ENCODE assay signal across 21 mouse cellular contexts in genomic region chr10:6039771-6040170, GRCm38 (mm10).
DNase-seq lines count a peak whose midpoint lies in the region; ATAC-seq lines count a peak whose summit lies in the region.
"Had no signal": no experiment of that assay in that cellular context is flagged by ENCODE, and none has a peak within 500 bp of the region (broad histone marks: within the 10 kb centered on the region; RNA-seq: fewer than 3 reads in every experiment).

No protein-coding gene starts in this region.

- H3K4me2 ChIP-seq in hindbrain, embryonic 12.5 days (replicated peaks): no peak overlapping the region
- no peak overlapping the region for H3K4me2 ChIP-seq in forebrain, embryonic 16.5 days (ENCODE audit: low read length)
- H3K4me2 ChIP-seq: embryonic facial prominence, embryonic 12.5 days; forebrain, embryonic 13.5 days; hindbrain, embryonic 14.5 days; midbrain, embryonic 13.5 days had no signal

- no peak for ATAC-seq in hindbrain, embryonic 12.5 days (ENCODE audit: low FRiP score)
- no peak for ATAC-seq in forebrain, embryonic 16.5 days
- ATAC-seq: forebrain, embryonic 13.5 days; liver, postnatal 0 days; midbrain, embryonic 13.5 days; Patski had no signal

- intact Hi-C loops in heart, postnatal 14 days (cut with DNase I): loop anchor here (10.0 kb wide), 1 partner anchor 1035 kb away; no protein-coding TSS in a partner anchor

- H3K36me3 ChIP-seq in heart, embryonic 10.5 days: no peaks in the 10 kb centered on the region
- H3K36me3 ChIP-seq in hindbrain, embryonic 12.5 days: no peaks in the 10 kb centered on the region
- H3K36me3 ChIP-seq in forebrain, embryonic 16.5 days (ENCODE audit: control insufficient read depth, insufficient read depth): no peaks in the 10 kb centered on the region
- H3K36me3 ChIP-seq: embryonic facial prominence, embryonic 12.5 days; midbrain, embryonic 13.5 days had no signal

- H3K4me1 ChIP-seq in heart, embryonic 10.5 days: no peaks in the 10 kb centered on the region
- H3K4me1 ChIP-seq in hindbrain, embryonic 12.5 days: no peaks in the 10 kb centered on the region
- H3K4me1 ChIP-seq in forebrain, embryonic 16.5 days (replicated peaks; ENCODE audit: control insufficient read depth, insufficient read depth, low read length): peaks cover 4% of the 10 kb centered on the region; the same call in 1 of the 2 replicates
- H3K4me1 ChIP-seq: embryonic facial prominence, embryonic 12.5 days; megakaryocyte, embryonic 14.5 days; midbrain, embryonic 13.5 days had no signal

- H3K9me3 ChIP-seq in heart, embryonic 10.5 days: no peaks in the 10 kb centered on the region
- H3K9me3 ChIP-seq in hindbrain, embryonic 12.5 days (replicated peaks): no peaks in the 10 kb centered on the region
- no peaks in the 10 kb centered on the region for H3K9me3 ChIP-seq in forebrain, embryonic 16.5 days (ENCODE audit: control insufficient read depth, low read length)
- H3K9me3 ChIP-seq: embryonic facial prominence, embryonic 12.5 days; forebrain, embryonic 13.5 days; midbrain, embryonic 13.5 days had no signal

- DNase-seq in heart, adult 8-10 months (ENCODE audit: low spot score): peak; percentile 30
- DNase-seq in heart, embryonic 10.5 days (ENCODE audit: low spot score): no peak
- peak; percentile 14 for DNase-seq in NIH3T3 (ENCODE audit: low read depth)
- peak; percentile 9 to 10 for DNase-seq in heart, postnatal 14 days
- peak; percentile 28 for DNase-seq in lung, postnatal 25 days (ENCODE audit: low spot score)
- DNase-seq: adrenal gland, adult 2 months; cerebellum, adult 11-12 months; cerebellum, postnatal 10 days; gastrocnemius, postnatal 10 days; kidney, adult 2 months; kidney, postnatal 14 days; liver, postnatal 0 days had no signal

- no peaks in the 10 kb centered on the region for H3K27me3 ChIP-seq in heart, embryonic 10.5 days (ENCODE audit: insufficient read depth, poor library complexity, severe bottlenecking)
- no peaks in the 10 kb centered on the region for H3K27me3 ChIP-seq in hindbrain, embryonic 12.5 days
- H3K27me3 ChIP-seq in forebrain, embryonic 16.5 days (replicated peaks; ENCODE audit: control insufficient read depth, insufficient read depth, low read length): no peaks in the 10 kb centered on the region
- H3K27me3 ChIP-seq: embryonic facial prominence, embryonic 12.5 days; forebrain, embryonic 13.5 days; megakaryocyte, embryonic 14.5 days; midbrain, embryonic 13.5 days had no signal

- no peak overlapping the region for H3K4me3 ChIP-seq in heart, embryonic 10.5 days
- no peak overlapping the region for H3K4me3 ChIP-seq in hindbrain, embryonic 12.5 days
- H3K4me3 ChIP-seq in forebrain, embryonic 16.5 days (replicated peaks; ENCODE audit: low read length): no peak overlapping the region
- H3K4me3 ChIP-seq: embryonic facial prominence, embryonic 12.5 days; forebrain, embryonic 13.5 days; layer of hippocampus, adult 2 months; megakaryocyte, embryonic 14.5 days; midbrain, embryonic 13.5 days had no signal

- no peak overlapping the region for H3K27ac ChIP-seq in heart, embryonic 10.5 days
- H3K27ac ChIP-seq in hindbrain, embryonic 12.5 days: no peak overlapping the region
- no peak overlapping the region for H3K27ac ChIP-seq in forebrain, embryonic 16.5 days (ENCODE audit: low read length)
- H3K27ac ChIP-seq: embryonic facial prominence, embryonic 12.5 days; forebrain, embryonic 13.5 days; hindbrain, embryonic 14.5 days; layer of hippocampus, adult 2 months; midbrain, embryonic 13.5 days had no signal

- no peak overlapping the region for H3K9ac ChIP-seq in hindbrain, embryonic 12.5 days
- H3K9ac ChIP-seq in forebrain, embryonic 16.5 days (replicated peaks; ENCODE audit: low read depth, low read length): no peak overlapping the region
- H3K9ac ChIP-seq: embryonic facial prominence, embryonic 12.5 days; forebrain, embryonic 13.5 days; hindbrain, embryonic 14.5 days; liver, postnatal 0 days; midbrain, embryonic 13.5 days had no signal

- WGBS in heart, embryonic 10.5 days: 71% methylated on average over 4 of the region's 4 CpGs
- WGBS in hindbrain, embryonic 12.5 days: 68% methylated on average over 4 of the region's 4 CpGs
- 66% methylated on average over 4 of the region's 4 CpGs for WGBS in forebrain, embryonic 16.5 days
